Mouse (Mus musculus) intestine, postnatal 0 days (tissue): ENCODE measurements around the gene Npas4. TPM values are rescaled to one million over a fixed set of nuclear protein-coding genes. Genes with fewer than 3 reads are reported as not detected.
"Not testable (repeated sequence)": the region's sequence is repeated elsewhere in the genome, so short reads cannot be mapped to it uniquely, and the experiment has no call there.

Source experiments
- ATAC-seq: fragments of 200-750 bp; cut with Nextera tagmentation; 2 replicates; pipeline ENCODE4 v1.8.0; 2017; ENCODE audit warnings: mild to moderate bottlenecking, moderate TSS enrichment, moderate library complexity
- H3K27ac ChIP-seq: fragments of 300-500 bp; sonication (generic); 2 replicates; pipeline ENCODE4 v1.5.1; 2014; ENCODE audit warnings: mild to moderate bottlenecking, low read depth, low read length, moderate library complexity
- H3K27me3 ChIP-seq: fragments of 300-500 bp; sonication (generic); replicated peaks from 2 replicates; pipeline ENCODE4 v1.6.1; 2014; ENCODE audit warnings: low read length, mixed read lengths; ENCODE audit not compliant: control insufficient read depth, insufficient read depth
- H3K36me3 ChIP-seq: fragments of 300-500 bp; sonication (generic); 2 replicates; pipeline ENCODE4 v1.6.1; 2014; ENCODE audit warnings: mild to moderate bottlenecking, moderate library complexity; ENCODE audit not compliant: control insufficient read depth, insufficient read depth
- H3K4me1 ChIP-seq: fragments of 300-500 bp; sonication (generic); replicated peaks from 2 replicates; pipeline ENCODE4 v1.6.1; 2014; ENCODE audit warnings: antibody characterized with exemption, low read length, mixed read lengths; ENCODE audit not compliant: control insufficient read depth, insufficient read depth
- H3K4me2 ChIP-seq: fragments of 300-500 bp; sonication (generic); replicated peaks from 2 replicates; pipeline ENCODE4 v1.6.1; 2014; ENCODE audit warnings: low read depth, mild to moderate bottlenecking, moderate library complexity
- H3K4me3 ChIP-seq: fragments of 300-500 bp; sonication (generic); 2 replicates; pipeline ENCODE4 v1.5.1; 2014; ENCODE audit warnings: low read depth, low read length
- H3K9ac ChIP-seq: fragments of 300-500 bp; sonication (generic); 2 replicates; pipeline ENCODE4 v1.6.1; 2014; ENCODE audit warnings: mild to moderate bottlenecking, low read depth, low read length
- H3K9me3 ChIP-seq: fragments of 300-500 bp; sonication (generic); 2 replicates; pipeline ENCODE4 v1.6.1; 2016; ENCODE audit warnings: mixed run types; ENCODE audit not compliant: control insufficient read depth
- CTCF ChIP-seq: sonication (generic); IDR thresholded peaks from 2 replicates; pipeline ENCODE4 v1.5.1; 2016; ENCODE audit warnings: low read depth, mild to moderate bottlenecking, control low read depth, antibody characterized with exemption, moderate library complexity
- WGBS: fragments of 180-500 bp; shearing (Covaris S2); extraction: QIAGEN DNeasy Blood & Tissue Kit; methylation state at CpG from one replicate; pipeline ENCODE4 v1.1.7; 2014; 5-methylcytosine and 5-hydroxymethylcytosine counted together
- polyA plus RNA-seq: library from polyadenylated mRNA; unstranded; fragments of >200 nt; fragmentation: Nextera tagmentation; extraction: Ambion mirVana; gene quantifications from 2 replicates; pipeline ENCODE4 v1.2.1, GENCODE M21; 2015

Npas4 gene
- polyA plus RNA-seq, 1 experiment from 2014 or later = 0.09 TPM

DNA sequence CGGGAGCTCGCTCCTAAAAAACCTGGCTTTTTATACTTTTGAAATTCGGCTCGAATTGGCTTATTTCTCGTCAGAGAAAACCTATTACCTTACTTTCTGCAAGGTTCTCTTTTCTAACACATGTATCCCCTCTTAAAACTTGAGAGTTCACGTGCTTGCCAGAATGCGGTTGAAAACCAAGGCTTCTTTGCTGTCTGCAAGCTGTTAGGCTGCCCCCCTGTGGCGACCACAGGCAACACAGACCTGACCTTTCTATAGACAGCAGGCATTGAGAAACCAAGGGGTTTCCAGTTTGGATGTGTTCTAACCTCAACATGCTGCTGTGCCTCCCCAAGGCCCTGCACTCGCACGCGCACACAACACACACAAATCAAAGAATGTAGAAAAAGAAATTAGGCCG lies 26.7 kb upstream of the Npas4 start:
- no peaks in the 10 kb centered on the region for H3K27me3 ChIP-seq
- H3K4me3 ChIP-seq = no peak overlapping the region
- no peaks in the 10 kb centered on the region for H3K36me3 ChIP-seq
- H3K9ac ChIP-seq = no peak overlapping the region
- peak; percentile 88 for TF ChIP-seq CTCF
- no peaks in the 10 kb centered on the region for H3K9me3 ChIP-seq
- 23% methylated on average over 12 of the region's 12 CpGs for WGBS
- no peak overlapping the region for H3K27ac ChIP-seq
- ATAC-seq = peak; percentile 23; the same call in 1 of the 2 replicates
- no peaks in the 10 kb centered on the region; the same call in 1 of the 2 replicates for H3K4me1 ChIP-seq
- peak overlapping the region; percentile 30; the same call in 1 of the 2 replicates for H3K4me2 ChIP-seq

DNA sequence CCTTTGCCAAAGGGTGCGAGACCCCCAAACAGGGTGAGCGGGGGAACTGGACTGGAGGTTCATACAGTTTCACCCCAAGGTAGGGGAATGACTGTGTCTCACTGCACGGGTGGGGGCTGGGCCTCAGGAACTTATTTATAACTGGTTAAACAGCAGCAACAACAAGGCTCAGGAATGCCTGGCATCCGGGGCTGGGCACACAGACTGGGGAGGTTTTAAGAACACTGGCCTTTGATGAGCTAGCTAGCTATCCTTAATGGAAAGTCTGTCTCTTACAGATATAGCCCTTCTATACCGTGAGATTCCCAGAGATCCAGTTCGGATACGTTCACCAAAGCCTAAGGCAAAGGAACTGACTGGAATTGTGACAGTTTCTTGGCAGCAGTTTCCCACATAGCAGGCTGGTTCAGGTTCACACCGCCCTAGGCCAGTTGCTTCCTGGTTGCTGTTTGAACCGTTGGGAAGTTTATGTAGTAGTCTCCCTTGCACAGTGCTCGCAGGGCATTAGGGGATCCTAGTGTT lies 26.2 kb upstream of the Npas4 start:
- H3K27me3 ChIP-seq = no peaks in the 10 kb centered on the region
- no peak overlapping the region for H3K4me3 ChIP-seq
- H3K4me1 ChIP-seq = no peaks in the 10 kb centered on the region; the same call in 1 of the 2 replicates
- H3K4me2 ChIP-seq = peak overlapping the region; percentile 30; the same call in 1 of the 2 replicates
- no peaks in the 10 kb centered on the region for H3K9me3 ChIP-seq
- no peak overlapping the region for H3K9ac ChIP-seq
- ATAC-seq = no peak
- TF ChIP-seq CTCF = no peak
- no peak overlapping the region; the same call in 1 of the 2 replicates for H3K27ac ChIP-seq
- WGBS = 24% methylated on average over 10 of the region's 10 CpGs
- H3K36me3 ChIP-seq = no peaks in the 10 kb centered on the region

- Histone ChIP-seq H3K9ac (no peak overlapping the region), H3K4me2 (no peak overlapping the region), H3K36me3 (no peaks in the 10 kb centered on the region), H3K4me1 (no peaks in the 10 kb centered on the region; the same call in 1 of the 2 replicates), H3K4me3 (no peak overlapping the region), H3K27me3 (no peaks in the 10 kb centered on the region), H3K9me3 (no peaks in the 10 kb centered on the region), H3K27ac (no peak overlapping the region)
- ATAC-seq = no peak
- peak; percentile 75 for TF ChIP-seq CTCF
- WGBS = 16% methylated on average over 8 of the region's 8 CpGs
Observed at GRCm38 (mm10) chr19:5014961-5015398, 24.9 kb upstream of the Npas4 start.

DNA sequence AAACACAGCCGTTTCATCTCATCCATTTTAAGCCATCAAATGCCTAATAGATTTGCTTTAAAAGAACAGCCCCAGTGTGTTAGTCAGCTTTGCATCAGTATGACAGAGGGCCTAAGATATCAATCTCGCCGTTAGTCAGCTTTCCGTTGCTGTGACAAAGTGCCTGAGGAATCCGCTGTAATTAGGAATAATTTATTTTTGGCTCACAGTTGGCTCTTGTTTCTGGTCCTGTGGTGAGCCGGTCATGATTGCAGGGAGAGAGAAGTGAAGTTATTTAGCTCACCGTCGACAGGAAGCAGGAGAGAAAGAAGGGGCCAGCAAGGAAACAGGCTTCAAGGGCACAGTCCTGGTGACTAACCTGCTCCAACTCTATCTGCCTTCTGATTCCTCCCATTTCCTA lies 23.0 kb upstream of the Npas4 start:
- H3K9ac ChIP-seq = no peak overlapping the region
- no peak for TF ChIP-seq CTCF
- WGBS = 61% methylated on average over 8 of the region's 8 CpGs
- ATAC-seq = no peak; the same call in 1 of the 2 replicates
- no peak overlapping the region for H3K4me2 ChIP-seq
- H3K27ac ChIP-seq = no peak overlapping the region
- H3K4me1 ChIP-seq = no peaks in the 10 kb centered on the region; the same call in 1 of the 2 replicates
- no peaks in the 10 kb centered on the region for H3K27me3 ChIP-seq
- no peak overlapping the region for H3K4me3 ChIP-seq
- no peaks in the 10 kb centered on the region for H3K36me3 ChIP-seq
- no peaks in the 10 kb centered on the region for H3K9me3 ChIP-seq

- ATAC-seq = no peak; the same call in 1 of the 2 replicates
- H3K4me1 ChIP-seq = no peaks in the 10 kb centered on the region
- H3K9ac ChIP-seq = no peak overlapping the region
- H3K4me2 ChIP-seq = no peak overlapping the region
- H3K9me3 ChIP-seq = no peaks in the 10 kb centered on the region
- no peaks in the 10 kb centered on the region for H3K36me3 ChIP-seq
- 46% methylated on average over 4 of the region's 4 CpGs for WGBS
- no peak overlapping the region for H3K27ac ChIP-seq
- H3K4me3 ChIP-seq = no peak overlapping the region
- no peak for TF ChIP-seq CTCF
- H3K27me3 ChIP-seq = 0 out of 2 replicates have a peak, but pooled peaks cover 5% of the 10 kb centered on the region
Observed at GRCm38 (mm10) chr19:5004925-5005324, 14.8 kb upstream of the Npas4 start.

GRCm38 (mm10) chr19:5003644-5004043 lies 13.5 kb upstream of the Npas4 start:
- H3K4me3 ChIP-seq, H3K27ac ChIP-seq, ATAC-seq, H3K27me3 ChIP-seq, H3K9me3 ChIP-seq, H3K4me1 ChIP-seq, H3K4me2 ChIP-seq, H3K36me3 ChIP-seq, H3K9ac ChIP-seq: not testable (repeated sequence)
- WGBS = 64% methylated on average over 2 of the region's 2 CpGs
- TF ChIP-seq CTCF = peak; percentile 23
